8 mouse cellular contexts compared by ENCODE assay signal in genomic region chr10:44448165-44448564, GRCm38 (mm10).
A peak's percentile ranks its signal among the peaks of the same experiment; 100 is the strongest.
DNase-seq lines count a peak whose midpoint lies in the region; ATAC-seq lines count a peak whose summit lies in the region.

No protein-coding gene starts in this region.

- no peak for ATAC-seq in intestine, embryonic 14.5 days (replicated peaks; ENCODE audit: low FRiP score, low TSS enrichment, low read depth)
- ATAC-seq in midbrain, embryonic 15.5 days (replicated peaks): no peak

- no peak overlapping the region for H3K9ac ChIP-seq in intestine, embryonic 14.5 days (ENCODE audit: low read length)
- H3K9ac ChIP-seq in midbrain, embryonic 15.5 days: no peak overlapping the region

- H3K36me3 ChIP-seq in intestine, embryonic 14.5 days (ENCODE audit: control insufficient read depth, insufficient read depth, low read length): no peaks in the 10 kb centered on the region
- no peaks in the 10 kb centered on the region for H3K36me3 ChIP-seq in midbrain, embryonic 15.5 days (replicated peaks)

- peak; percentile 58 for DNase-seq in kidney, postnatal 10 days
- no peak for DNase-seq in kidney, adult 18-20 months
- DNase-seq in intestine, embryonic 14.5 days (ENCODE audit: low spot score): no peak
- DNase-seq in lung, postnatal 25 days (ENCODE audit: low spot score): peak; percentile 65
- DNase-seq in thymus, postnatal 25 days: peak; percentile 76
- no peak for DNase-seq in gastrocnemius, postnatal 10 days
- no peak for DNase-seq in testis, postnatal 10 days (ENCODE audit: low spot score)

- H3K27ac ChIP-seq in intestine, embryonic 14.5 days (ENCODE audit: low read depth): peak overlapping the region; percentile 34; the same call in 1 of the 2 replicates
- H3K27ac ChIP-seq in midbrain, embryonic 15.5 days: no peak overlapping the region

- H3K27me3 ChIP-seq in intestine, embryonic 14.5 days (replicated peaks; ENCODE audit: control insufficient read depth, insufficient read depth, low read length): no peaks in the 10 kb centered on the region
- no peaks in the 10 kb centered on the region for H3K27me3 ChIP-seq in midbrain, embryonic 15.5 days (replicated peaks)

- peak overlapping the region; percentile 18 for H3K4me2 ChIP-seq in intestine, embryonic 14.5 days (ENCODE audit: low read length)
- no peak overlapping the region for H3K4me2 ChIP-seq in midbrain, embryonic 15.5 days

- no peak overlapping the region for H3K4me3 ChIP-seq in intestine, embryonic 14.5 days (ENCODE audit: low read depth, low read length)
- no peak overlapping the region for H3K4me3 ChIP-seq in midbrain, embryonic 15.5 days

- WGBS in intestine, embryonic 14.5 days: 8% methylated on average over 12 of the region's 12 CpGs
- WGBS in midbrain, embryonic 15.5 days: 60% methylated on average over 12 of the region's 12 CpGs

- no peaks in the 10 kb centered on the region for H3K9me3 ChIP-seq in intestine, embryonic 14.5 days (ENCODE audit: control insufficient read depth, low read length)
- no peaks in the 10 kb centered on the region for H3K9me3 ChIP-seq in midbrain, embryonic 15.5 days

- H3K4me1 ChIP-seq in intestine, embryonic 14.5 days (replicated peaks; ENCODE audit: control insufficient read depth, insufficient read depth, low read length): peaks cover 7% of the 10 kb centered on the region; the same call in 1 of the 2 replicates
- H3K4me1 ChIP-seq in midbrain, embryonic 15.5 days: no peaks in the 10 kb centered on the region

Comparison
In these comparisons a context has a peak if more than half of its experiments do, and no peak if none do; other contexts are left out.
1. DNase-seq: peak in kidney, postnatal 10 days (single experiment), lung, postnatal 25 days (single experiment) and thymus, postnatal 25 days (single experiment); none in kidney, adult 18-20 months (single experiment), intestine, embryonic 14.5 days (single experiment), gastrocnemius, postnatal 10 days (single experiment) and testis, postnatal 10 days (single experiment).